Mouse (Mus musculus) left cerebral cortex, adult 2 months (tissue): ENCODE data around the gene Fermt2. TPM values are rescaled to one million over a fixed set of nuclear protein-coding genes. Genes with fewer than 3 reads are reported as not detected.
"Not testable (repeated sequence)": the region's sequence is repeated elsewhere in the genome, so short reads cannot be mapped to it uniquely, and the experiment has no call there.

ENCODE experiments used
- DNase-seq, 2 experiments: peaks; one replicate each; pipeline ENCODE4 v3.0.0; 2021 to 2022; ENCODE audit warnings: low spot score in 2 of 2, mixed read lengths in 1 of 2; ENCODE audit errors: extremely low spot score in 1 of 2
- H3K27ac ChIP-seq: fragments of 200-600 bp; 2 replicates; pipeline ENCODE4 v1.8.1; 2022
- H3K4me3 ChIP-seq: fragments of 200-600 bp; 2 replicates; pipeline ENCODE4 v1.8.1; 2022
- CTCF ChIP-seq: fragments of 200-600 bp; IDR thresholded peaks from 2 replicates; pipeline ENCODE4 v1.8.1; 2022; ENCODE audit warnings: antibody characterized with exemption, mild to moderate bottlenecking, moderate library complexity
- intact Hi-C: fragments of 180-260 bp; cut with DNase I; formaldehyde crosslinking; loops from one replicate; pipeline ENCODE4 v1.15.1; 2025
- total RNA-seq, 2 experiments: library from RNA; stranded (reverse); gene quantifications; 2 replicates each; pipeline ENCODE4 v1.2.3; 2021

The Fermt2 gene
- total RNA-seq, 2 experiments from 2014 or later: 98.1 to 105 TPM

- intact Hi-C loops: no loop called here
- TF ChIP-seq CTCF: no peak
- H3K4me3 ChIP-seq: no peak overlapping the region
- no peak for DNase-seq
- H3K27ac ChIP-seq: no peak overlapping the region
Observed at GRCm38 (mm10) chr14:45478977-45479806, 50.7 kb downstream of the Fermt2 start.

- no peak for DNase-seq
- intact Hi-C loops: no loop called here
- no peak overlapping the region for H3K4me3 ChIP-seq
Observed at GRCm38 (mm10) chr14:45478515-45478914, 51.4 kb downstream of the Fermt2 start.

GRCm38 (mm10) chr14:45477651-45478050 lies 52.3 kb downstream of the Fermt2 start:
- TF ChIP-seq CTCF: no peak
- Histone ChIP-seq H3K4me3 (no peak overlapping the region), H3K27ac (no peak overlapping the region)
- intact Hi-C loops: no loop called here
- no peak for DNase-seq

More at GRCm38 (mm10) chr14:45478515-45478914, 51.4 kb downstream of the Fermt2 start:
- H3K27ac ChIP-seq: no peak overlapping the region
- no peak for TF ChIP-seq CTCF

GRCm38 (mm10) chr14:45476990-45477389 lies 52.9 kb downstream of the Fermt2 start:
- intact Hi-C loops: no loop called here
- no peak for TF ChIP-seq CTCF
- Histone ChIP-seq H3K27ac (no peak overlapping the region), H3K4me3 (no peak overlapping the region)
- DNase-seq: no peak

GRCm38 (mm10) chr14:45472536-45472935 lies 57.4 kb downstream of the Fermt2 start:
- intact Hi-C loops: no loop called here
- H3K4me3 ChIP-seq: no peak overlapping the region
- DNase-seq: no peak
- TF ChIP-seq CTCF: no peak
- no peak overlapping the region for H3K27ac ChIP-seq

- intact Hi-C loops: no loop called here
- Histone ChIP-seq H3K4me3 (no peak overlapping the region), H3K27ac (no peak overlapping the region)
- no peak for DNase-seq
- peak; percentile 36 for TF ChIP-seq CTCF
Observed at GRCm38 (mm10) chr14:45469446-45469845, 60.5 kb downstream of the Fermt2 start.

- H3K4me3 ChIP-seq, H3K27ac ChIP-seq, DNase-seq, intact Hi-C loops: not testable (repeated sequence)
Observed at GRCm38 (mm10) chr14:45466371-45466770, 63.5 kb downstream of the Fermt2 start.

GRCm38 (mm10) chr14:45464036-45465035 lies 65.6 kb downstream of the Fermt2 start:
- no peak for TF ChIP-seq CTCF
- intact Hi-C loops: loop anchor here (5.0 kb wide), 2 partner anchors 63 to 138 kb away; no protein-coding TSS in a partner anchor
- DNase-seq: no peak
- Histone ChIP-seq H3K27ac (no peak overlapping the region; the same call in 1 of the 2 replicates), H3K4me3 (no peak overlapping the region)

- peak overlapping the region; percentile 51; the same call in 1 of the 2 replicates for H3K27ac ChIP-seq
- intact Hi-C loops: loop anchor here (5.0 kb wide), 2 partner anchors 64 to 139 kb away; no protein-coding TSS in a partner anchor
Observed at GRCm38 (mm10) chr14:45463599-45463998, 66.3 kb downstream of the Fermt2 start.

GRCm38 (mm10) chr14:45462875-45463475 lies 66.9 kb downstream of the Fermt2 start:
- intact Hi-C loops: loop anchor here (5.0 kb wide), 2 partner anchors 64 to 139 kb away; no protein-coding TSS in a partner anchor
- Histone ChIP-seq H3K4me3 (no peak overlapping the region), H3K27ac (peak overlapping the region; percentile 51)
- no peak for TF ChIP-seq CTCF
- no peak for DNase-seq

More at GRCm38 (mm10) chr14:45463599-45463998, 66.3 kb downstream of the Fermt2 start:
- no peak overlapping the region for H3K4me3 ChIP-seq
- no peak for DNase-seq
- no peak for TF ChIP-seq CTCF

GRCm38 (mm10) chr14:45462374-45462773 lies 67.5 kb downstream of the Fermt2 start:
- Histone ChIP-seq H3K27ac (no peak overlapping the region), H3K4me3 (no peak overlapping the region)
- DNase-seq: no peak
- TF ChIP-seq CTCF: peak; percentile 8
- intact Hi-C loops: loop anchor here (5.0 kb wide), 2 partner anchors 65 to 140 kb away; no protein-coding TSS in a partner anchor
